Mouse (Mus musculus) embryonic facial prominence, embryonic 14.5 days (tissue): Measurements from ENCODE around the gene Rpl36a-ps1. TPM values are rescaled to one million over a fixed set of nuclear protein-coding genes. Genes with fewer than 3 reads are reported as not detected.

Experiments used
- ATAC-seq: fragments of 200-750 bp; cut with Nextera tagmentation; 2 replicates; pipeline ENCODE4 v1.8.0; 2017; ENCODE audit warnings: low read depth, moderate number of reproducible peaks, moderate TSS enrichment
- DNase-seq: peaks from one replicate; pipeline ENCODE4 v3.0.0-alpha.2; 2015; ENCODE audit warnings: low spot score
- H3K27ac ChIP-seq: fragments of 300-500 bp; sonication (generic); replicated peaks from 2 replicates; pipeline ENCODE4 v1.5.1; 2014; ENCODE audit warnings: low read depth, mild to moderate bottlenecking, low read length, moderate library complexity
- H3K27me3 ChIP-seq: fragments of 300-500 bp; sonication (generic); replicated peaks from 2 replicates; pipeline ENCODE4 v1.6.1; 2014; ENCODE audit warnings: low read length; ENCODE audit not compliant: control insufficient read depth, insufficient read depth
- H3K36me3 ChIP-seq: fragments of 300-500 bp; sonication (generic); 2 replicates; pipeline ENCODE4 v1.6.1; 2014; ENCODE audit warnings: low read length, mixed read lengths; ENCODE audit not compliant: control insufficient read depth, insufficient read depth
- H3K4me1 ChIP-seq: fragments of 300-500 bp; sonication (generic); 2 replicates; pipeline ENCODE4 v1.6.1; 2014; ENCODE audit warnings: antibody characterized with exemption, low read length; ENCODE audit not compliant: control insufficient read depth, insufficient read depth
- H3K4me2 ChIP-seq: fragments of 300-500 bp; sonication (generic); 2 replicates; pipeline ENCODE4 v1.6.1; 2014; ENCODE audit warnings: low read depth, mild to moderate bottlenecking, low read length, moderate library complexity, mixed read lengths
- H3K4me3 ChIP-seq: fragments of 300-500 bp; sonication (generic); 2 replicates; pipeline ENCODE4 v1.5.1; 2014; ENCODE audit warnings: low read depth, mild to moderate bottlenecking, low read length
- H3K9ac ChIP-seq: fragments of 300-500 bp; sonication (generic); 2 replicates; pipeline ENCODE4 v1.6.1; 2014; ENCODE audit warnings: low read depth, mild to moderate bottlenecking, low read length, moderate library complexity, mixed read lengths
- H3K9me3 ChIP-seq: fragments of 300-500 bp; sonication (generic); 2 replicates; pipeline ENCODE4 v1.6.1; 2016; ENCODE audit warnings: low read length; ENCODE audit not compliant: control insufficient read depth
- WGBS: fragments of 180-500 bp; shearing (Covaris S2); extraction: QIAGEN DNeasy Blood & Tissue Kit; methylation state at CpG from one replicate; pipeline ENCODE4 v1.1.7; 2014; 5-methylcytosine and 5-hydroxymethylcytosine counted together
- polyA plus RNA-seq: library from polyadenylated mRNA; unstranded; fragments of >200 nt; fragmentation: Nextera tagmentation; extraction: Ambion mirVana; gene quantifications from 2 replicates; pipeline ENCODE4 v1.2.1, GENCODE M21; 2014

Rpl36a-ps1 gene
- polyA plus RNA-seq, 1 experiment from 2014 or later: 1.6 TPM

GRCm38 (mm10) chr14:98989818-98990217, 4.3 kb downstream of the Rpl36a-ps1 start:
- Histone ChIP-seq H3K9me3 (no peaks in the 10 kb centered on the region), H3K4me2 (no peak overlapping the region), H3K27ac (no peak overlapping the region), H3K4me3 (no peak overlapping the region), H3K4me1 (no peaks in the 10 kb centered on the region), H3K9ac (no peak overlapping the region), H3K36me3 (no peaks in the 10 kb centered on the region), H3K27me3 (no peaks in the 10 kb centered on the region)
- WGBS: 27% methylated on average over 3 of the region's 3 CpGs
- ATAC-seq (no peak), DNase-seq (no peak)

- ATAC-seq: peak; percentile 44; the same call in 1 of the 2 replicates
- H3K27ac ChIP-seq: no peak overlapping the region
- no peak overlapping the region for H3K9ac ChIP-seq
- H3K9me3 ChIP-seq: no peaks in the 10 kb centered on the region
- no peaks in the 10 kb centered on the region for H3K36me3 ChIP-seq
- no peak overlapping the region for H3K4me3 ChIP-seq
- WGBS: 32% methylated on average over 4 of the region's 4 CpGs
- no peaks in the 10 kb centered on the region for H3K4me1 ChIP-seq
- H3K27me3 ChIP-seq: no peaks in the 10 kb centered on the region
- no peak for DNase-seq
- no peak overlapping the region for H3K4me2 ChIP-seq
Measured at GRCm38 (mm10) chr14:98971921-98972320, 22.2 kb downstream of the Rpl36a-ps1 start.

DNA sequence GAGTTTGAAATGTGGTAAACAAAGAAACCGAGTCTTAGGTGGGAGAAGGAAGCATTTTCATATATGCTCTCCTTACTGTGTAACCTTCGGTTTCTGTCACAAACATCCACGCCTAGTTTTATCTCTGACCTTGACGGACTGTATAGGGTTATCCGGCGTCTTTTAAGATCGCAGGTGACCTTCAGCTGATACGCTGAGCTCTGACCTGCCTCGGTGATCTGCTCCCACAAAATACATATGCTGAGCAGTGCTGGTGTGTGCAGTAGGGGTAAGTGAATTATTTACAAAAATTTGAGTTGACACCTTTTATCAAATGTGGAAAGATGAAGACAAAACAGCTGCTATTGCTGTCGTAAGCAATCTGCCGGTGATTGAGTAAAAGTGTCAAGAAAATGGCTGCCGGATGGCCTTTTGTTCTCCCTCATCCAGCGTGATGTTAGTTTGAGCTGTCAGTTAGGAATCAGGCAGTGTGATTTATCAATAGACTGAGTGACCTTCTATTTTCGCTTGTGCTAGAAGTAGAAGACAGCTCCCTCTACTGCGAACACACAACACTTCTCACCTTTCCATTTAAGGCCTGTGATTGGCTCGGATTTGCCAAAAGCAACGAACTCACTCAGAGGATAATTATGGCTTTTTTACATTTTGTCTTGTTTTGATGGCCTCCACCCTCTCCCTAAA, 35.0 kb downstream of the Rpl36a-ps1 start:
- H3K9me3 ChIP-seq: no peaks in the 10 kb centered on the region
- no peak overlapping the region for H3K27ac ChIP-seq
- no peak for DNase-seq

GRCm38 (mm10) chr14:98956788-98957187, 37.3 kb downstream of the Rpl36a-ps1 start:
- H3K4me1 ChIP-seq: no peaks in the 10 kb centered on the region
- H3K27me3 ChIP-seq: no peaks in the 10 kb centered on the region

More for the DNA sequence above, 35.0 kb downstream of the Rpl36a-ps1 start:
- Histone ChIP-seq H3K4me2 (no peak overlapping the region), H3K27me3 (no peaks in the 10 kb centered on the region), H3K36me3 (no peaks in the 10 kb centered on the region), H3K4me1 (no peaks in the 10 kb centered on the region), H3K4me3 (no peak overlapping the region), H3K9ac (no peak overlapping the region)
- no peak for ATAC-seq
- 72% methylated on average over 17 of the region's 17 CpGs for WGBS

DNA sequence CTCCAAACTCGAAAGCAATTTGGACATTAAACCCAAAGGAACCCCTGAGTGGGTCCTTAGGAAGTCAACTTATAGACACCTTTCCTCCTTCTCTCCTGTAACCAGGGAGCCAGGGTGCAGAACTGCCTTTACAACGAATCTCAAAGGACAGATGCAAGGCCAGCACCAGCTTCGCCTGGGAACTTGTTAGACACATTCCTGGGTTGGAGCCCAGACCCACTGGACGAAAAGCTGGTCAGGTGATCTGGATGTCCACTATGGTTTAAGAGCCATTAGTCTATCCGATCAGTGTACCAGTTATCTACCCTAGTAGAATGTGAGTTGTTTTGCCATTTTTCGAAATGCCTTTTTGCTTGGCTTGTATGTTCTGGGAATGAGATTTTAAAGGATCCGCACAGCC, 41.7 kb downstream of the Rpl36a-ps1 start:
- Histone ChIP-seq H3K9me3 (no peaks in the 10 kb centered on the region), H3K9ac (no peak overlapping the region), H3K27me3 (no peaks in the 10 kb centered on the region), H3K27ac (no peak overlapping the region), H3K36me3 (no peaks in the 10 kb centered on the region), H3K4me2 (no peak overlapping the region), H3K4me3 (no peak overlapping the region), H3K4me1 (no peaks in the 10 kb centered on the region)
- 81% methylated on average over 7 of the region's 7 CpGs for WGBS
- ATAC-seq: no peak
- no peak for DNase-seq

More at GRCm38 (mm10) chr14:98956788-98957187, 37.3 kb downstream of the Rpl36a-ps1 start:
- Histone ChIP-seq H3K27ac (no peak overlapping the region), H3K9ac (no peak overlapping the region), H3K4me3 (no peak overlapping the region), H3K4me2 (no peak overlapping the region), H3K36me3 (no peaks in the 10 kb centered on the region), H3K9me3 (no peaks in the 10 kb centered on the region)
- no peak for DNase-seq
- ATAC-seq: no peak
- 94% methylated on average over 9 of the region's 9 CpGs for WGBS

DNA sequence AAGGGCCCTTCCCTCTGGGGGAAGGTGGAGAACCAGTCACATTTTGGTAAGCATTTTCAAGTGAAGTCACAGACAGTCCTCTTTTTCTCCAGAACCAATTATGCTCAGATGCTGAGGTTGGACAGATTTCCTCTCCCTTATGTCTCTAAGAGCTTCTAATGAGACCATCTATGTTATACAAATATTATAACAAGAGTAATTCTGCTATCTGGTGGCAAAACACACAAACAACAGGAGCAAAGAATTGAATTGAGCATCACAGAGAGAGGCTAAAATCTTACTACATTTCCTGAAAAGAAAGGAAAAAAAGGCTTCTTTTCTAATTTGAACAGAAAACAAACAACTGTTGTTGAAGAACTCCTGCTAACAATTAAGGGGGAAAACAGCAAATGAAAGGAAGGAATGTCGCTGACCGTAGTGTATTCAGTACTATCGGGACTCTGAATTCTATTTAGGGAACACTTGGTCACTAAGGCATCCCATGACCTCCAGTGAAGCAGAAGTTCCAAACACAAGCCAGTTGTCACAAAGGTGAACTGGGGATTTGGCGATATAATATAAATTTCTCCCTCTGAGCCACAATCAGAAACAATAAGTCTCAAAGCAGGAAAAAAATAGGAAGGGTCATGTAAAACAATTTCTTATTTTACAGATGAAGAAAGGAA, 42.4 kb downstream of the Rpl36a-ps1 start:
- Histone ChIP-seq H3K27me3 (no peaks in the 10 kb centered on the region), H3K9me3 (no peaks in the 10 kb centered on the region), H3K4me2 (no peak overlapping the region), H3K9ac (no peak overlapping the region), H3K4me3 (no peak overlapping the region), H3K36me3 (no peaks in the 10 kb centered on the region), H3K27ac (no peak overlapping the region), H3K4me1 (no peaks in the 10 kb centered on the region)
- DNase-seq (no peak), ATAC-seq (no peak)
- 27% methylated on average over 4 of the region's 4 CpGs for WGBS

Other genes starting within 250 kb of the Rpl36a-ps1 start
- gene Mzt1, start 51.8 kb upstream of the Rpl36a-ps1 start, polyA plus RNA-seq: 42.1 and 45.5 TPM in 2 replicates
- gene Bora, start 51.9 kb upstream of the Rpl36a-ps1 start, polyA plus RNA-seq: 26.7 and 43.7 TPM in 2 replicates
- gene Pibf1, start 105.1 kb upstream of the Rpl36a-ps1 start, polyA plus RNA-seq: 17.3 and 17.5 TPM in 2 replicates
- gene Dis3, start 105.5 kb upstream of the Rpl36a-ps1 start, polyA plus RNA-seq: 36.4 and 38.2 TPM in 2 replicates